Mouse (Mus musculus) WW6 (cell line): ENCODE measurements at regions not wholly inside any gene's neighbourhood (a gene's known extent, or its start where the extent isn't known, plus 50 kb on each side); places are given as distances from the start of the nearest gene placed in this dataset.

Experiments
- DNase-seq: peaks from one replicate; pipeline ENCODE4 v3.0.0-alpha.2; 2013; ENCODE audit warnings: low read depth, low spot score

GRCm38 (mm10) chr16:68017672-68018071 is 397.0 kb upstream of the Cadm2 start:
- no peak for DNase-seq

DNA sequence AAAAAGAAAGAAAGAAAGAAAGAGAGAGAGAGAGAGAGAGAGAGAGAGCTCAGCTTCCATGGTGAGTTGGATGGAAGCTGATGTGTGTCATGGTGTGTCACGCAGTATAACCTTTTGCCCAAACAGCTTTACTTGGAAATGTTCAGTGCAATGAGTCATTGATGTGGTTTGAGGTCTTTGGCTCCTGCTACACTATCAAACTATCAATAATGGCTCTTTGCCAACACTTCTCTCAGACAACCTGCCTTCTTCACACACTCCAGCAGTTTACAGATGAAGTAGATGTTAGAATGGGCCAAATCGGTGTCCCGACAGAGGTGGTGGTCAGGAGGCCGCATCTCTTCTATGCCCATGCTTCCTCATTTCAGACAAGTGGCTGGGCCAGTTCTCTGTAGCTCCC is 369.0 kb upstream of the Cadm2 start:
- no peak for DNase-seq

DNA sequence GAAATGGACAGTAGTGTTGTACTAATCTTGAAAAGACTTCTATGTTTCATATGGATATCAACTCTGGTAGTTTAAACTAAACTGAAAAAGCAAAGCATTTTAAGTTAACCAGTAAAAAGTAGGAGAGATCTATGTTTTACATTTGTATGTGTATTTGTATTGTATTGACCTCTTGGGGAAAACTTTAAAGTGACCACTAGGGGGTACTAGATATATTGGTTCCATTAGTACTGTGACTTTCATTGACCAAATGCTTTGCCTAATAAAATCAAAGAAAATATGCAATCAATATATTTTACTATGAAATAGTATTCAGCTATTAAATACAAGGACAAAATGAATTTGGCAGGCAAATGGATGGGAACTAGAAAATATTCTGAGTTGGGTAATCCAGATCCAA is 355.9 kb upstream of the Cadm2 start:
- no peak for DNase-seq

- no peak for DNase-seq
Observed at GRCm38 (mm10) chr16:67968311-67969145, 347.8 kb upstream of the Cadm2 start.

GRCm38 (mm10) chr16:67949112-67949511 is 328.4 kb upstream of the Cadm2 start:
- no peak for DNase-seq

DNA sequence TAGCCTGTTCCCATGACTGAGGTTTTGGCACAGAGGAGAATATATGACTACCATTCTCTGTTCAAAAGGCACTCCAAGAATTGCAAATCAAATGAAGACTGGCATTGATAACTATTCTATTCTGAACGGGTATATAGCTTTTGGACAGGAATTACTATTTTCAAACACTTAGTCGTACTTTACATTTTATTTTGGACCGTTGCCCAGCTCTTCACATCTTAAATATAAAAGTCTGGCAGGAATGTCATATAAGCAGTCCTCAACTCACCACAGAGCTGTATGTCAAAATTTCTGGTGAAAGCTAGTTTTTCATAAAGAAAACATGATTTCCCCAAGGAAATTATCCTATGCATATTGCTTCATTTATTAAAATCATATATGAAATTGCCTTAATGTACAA is 323.7 kb upstream of the Cadm2 start:
- DNase-seq: no peak

DNA sequence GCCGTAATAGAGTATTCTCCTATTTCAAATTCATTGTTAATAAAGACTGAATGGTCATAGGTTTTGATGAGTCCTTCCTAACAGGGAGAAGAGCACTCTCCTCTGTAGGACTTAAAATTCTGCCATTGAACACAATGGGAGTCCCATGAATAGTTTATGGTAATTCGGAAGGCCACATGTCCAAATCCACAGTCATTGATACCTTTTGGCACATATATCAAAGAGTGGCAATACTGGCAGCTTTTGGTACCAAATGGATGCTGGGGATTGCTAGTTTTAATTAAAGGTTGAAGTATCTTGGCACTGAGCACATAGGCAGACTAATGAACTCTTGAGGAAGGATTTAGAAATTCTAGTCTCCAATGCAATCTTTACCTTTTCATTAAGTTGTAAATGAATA is 298.5 kb upstream of the Cadm2 start:
- no peak for DNase-seq

DNA sequence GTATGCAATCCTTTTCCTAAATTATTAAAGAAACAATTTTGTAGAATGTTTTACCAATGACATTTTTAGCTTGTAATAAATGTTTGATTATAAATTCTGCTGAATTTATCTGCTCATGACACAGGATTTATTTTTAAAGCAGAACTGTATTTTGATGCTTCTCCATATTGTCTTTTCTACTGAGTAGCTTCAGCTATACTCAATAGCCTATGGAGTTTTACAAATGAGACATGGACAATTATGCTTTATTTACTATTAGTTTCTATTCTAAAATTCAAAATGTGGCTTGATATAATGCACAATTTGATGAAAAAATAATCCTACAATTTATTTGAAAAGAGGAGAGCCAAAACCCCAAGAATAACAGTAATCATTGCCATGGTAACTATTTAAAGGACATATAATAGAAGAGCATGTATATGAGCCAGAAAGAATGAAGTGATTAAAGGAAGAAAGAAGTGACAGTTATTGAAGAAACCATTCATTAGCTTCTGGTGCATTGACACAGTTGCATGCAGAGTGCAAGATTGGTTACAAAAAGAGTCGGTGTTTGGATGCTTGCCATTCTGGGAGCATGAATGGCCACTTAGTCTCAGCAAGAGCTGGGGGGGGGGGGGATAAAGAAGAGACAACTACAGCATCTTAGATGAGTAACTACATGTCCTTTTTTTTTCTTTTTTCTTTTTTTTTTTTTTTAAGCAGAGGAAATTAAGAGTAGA is 250.8 kb upstream of the Cadm2 start:
- no peak for DNase-seq

GRCm38 (mm10) chr16:67850201-67850600 is 229.5 kb upstream of the Cadm2 start:
- DNase-seq: no peak

DNA sequence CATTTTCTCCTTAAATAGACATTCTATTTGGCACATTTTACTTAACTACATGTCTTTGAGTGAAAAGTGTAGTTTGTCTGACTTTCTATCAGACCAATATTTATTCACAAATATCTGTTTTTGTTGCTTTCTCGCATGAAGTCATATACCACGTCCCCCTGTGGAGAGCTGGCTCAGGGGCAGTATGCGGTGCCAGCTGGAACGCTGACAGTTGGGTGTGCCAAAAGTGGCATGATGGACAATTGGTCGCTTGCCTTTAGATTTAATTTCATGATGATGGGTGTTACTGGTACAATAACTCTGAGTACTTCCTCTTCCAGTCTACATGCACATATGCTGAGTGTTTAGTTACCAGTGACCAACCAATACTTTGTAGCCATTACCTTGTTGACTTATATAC is 223.8 kb upstream of the Cadm2 start:
- no peak for DNase-seq

DNA sequence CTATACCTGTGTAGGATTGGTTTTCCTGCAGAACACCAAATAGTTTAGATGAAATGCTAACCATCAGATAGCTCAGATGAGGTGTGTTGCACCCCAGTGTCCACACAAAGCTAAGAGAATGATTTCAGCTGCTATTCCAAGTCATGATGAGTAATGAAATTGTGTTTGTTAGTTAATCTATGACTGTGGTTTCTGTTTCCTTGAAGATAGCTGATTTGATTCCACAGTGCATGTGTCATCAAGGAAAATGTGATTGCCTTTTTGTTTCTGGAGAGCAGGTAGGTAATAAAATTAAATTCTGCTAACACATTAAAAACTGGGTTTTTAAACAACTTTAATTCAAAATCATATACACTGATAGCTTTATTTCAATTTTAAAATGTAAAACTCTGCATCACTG is 176.5 kb upstream of the Cadm2 start:
- no peak for DNase-seq

DNA sequence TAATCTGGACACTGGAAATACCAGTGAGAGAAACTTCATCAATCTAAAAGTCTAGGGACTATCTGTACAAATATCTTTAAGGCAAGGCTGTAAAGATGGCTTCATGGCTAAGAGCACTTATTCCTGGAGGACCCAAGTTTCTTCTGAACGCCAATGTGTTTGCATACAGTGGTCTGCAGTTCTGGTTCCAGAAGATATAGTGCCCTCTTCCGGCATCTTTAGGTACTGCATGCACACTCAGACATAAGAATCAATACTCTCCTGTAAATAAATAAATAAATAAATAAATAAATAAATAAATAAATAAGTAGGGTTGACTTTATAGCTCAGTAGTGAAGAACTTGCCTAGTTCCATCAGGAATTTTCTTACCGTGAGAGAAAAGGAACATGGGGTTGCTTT is 155.4 kb upstream of the Cadm2 start:
- peak; percentile 18 for DNase-seq

DNA sequence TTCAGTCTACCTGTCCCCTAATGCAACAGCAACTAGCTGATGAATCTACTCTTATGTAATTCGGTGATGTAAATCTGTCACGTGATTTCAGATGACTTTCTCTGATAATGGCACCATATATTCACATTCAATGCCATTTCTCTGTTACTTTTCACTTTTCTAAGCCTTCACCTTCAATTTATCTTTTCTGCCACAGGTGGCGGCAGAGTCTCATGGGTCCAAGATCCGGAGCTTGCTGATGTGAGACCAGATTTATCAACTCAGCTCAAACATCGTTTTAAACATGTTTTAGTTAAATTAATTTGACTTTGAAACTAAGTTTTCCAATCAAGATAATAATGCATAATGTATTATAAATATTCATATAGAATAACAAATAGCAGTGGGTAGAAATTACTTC is 148.4 kb upstream of the Cadm2 start:
- DNase-seq: no peak

DNA sequence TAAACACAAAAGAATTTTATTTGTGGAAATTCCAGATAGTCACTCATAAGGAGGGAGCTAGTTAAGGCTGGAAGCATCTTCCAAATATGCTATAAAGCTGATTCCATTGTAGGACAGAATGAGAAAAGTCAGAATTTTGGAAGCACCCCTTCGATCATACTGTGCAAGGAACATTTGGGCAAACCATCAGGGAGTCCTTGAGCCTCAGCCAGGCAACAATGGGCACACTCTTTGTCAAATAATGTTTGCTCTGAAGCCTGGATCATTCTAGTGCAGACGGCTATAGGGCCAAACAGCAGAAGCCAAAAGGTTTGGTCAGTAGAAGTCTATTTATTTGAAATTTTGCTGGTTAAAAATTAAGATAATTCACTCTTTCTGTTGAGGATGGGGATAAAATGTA is 114.7 kb upstream of the Cadm2 start:
- DNase-seq: no peak

- DNase-seq: no peak
Observed at GRCm38 (mm10) chr16:67698619-67699018, 77.9 kb upstream of the Cadm2 start.
